Mouse (Mus musculus) left cerebral cortex, adult 18-20 months (tissue): ENCODE data around the gene Lypd6b. TPM values are rescaled to one million over a fixed set of nuclear protein-coding genes. Genes with fewer than 3 reads are reported as not detected.

Experiments
- DNase-seq, 2 experiments: peaks; one replicate each; pipeline ENCODE4 v3.0.0; 2021 to 2022; ENCODE audit warnings: low spot score in 2 of 2, mixed read lengths in 1 of 2
- long read RNA-seq, 2 experiments: library from polyadenylated mRNA; stranded (forward); transcript quantifications; one replicate each; pipeline ENCODE4 v2.0.0; 2021
- total RNA-seq, 2 experiments: library from RNA; stranded (reverse); gene quantifications; 2 replicates each; pipeline ENCODE4 v1.2.3; 2021

Gene Lypd6b
- 1 to 10 TPM; 7.3 to 7.9 TPM for total RNA-seq
- long read RNA-seq, experiment 1, partial matches to known transcripts: 1 of 12 reads
- long read RNA-seq, experiment 1, other reads (novel, unspliced or antisense): 11 of 12 reads
- long read RNA-seq, experiment 2, partial matches to known transcripts: 1 of 6 reads
- long read RNA-seq, experiment 2, other reads (novel, unspliced or antisense): 5 of 6 reads

GRCm38 (mm10) chr2:49787376-49788050 lies at the start of gene Lypd6b:
Lypd6b (plus strand) TSS chr2:49787688.
- no peak for DNase-seq

DNA sequence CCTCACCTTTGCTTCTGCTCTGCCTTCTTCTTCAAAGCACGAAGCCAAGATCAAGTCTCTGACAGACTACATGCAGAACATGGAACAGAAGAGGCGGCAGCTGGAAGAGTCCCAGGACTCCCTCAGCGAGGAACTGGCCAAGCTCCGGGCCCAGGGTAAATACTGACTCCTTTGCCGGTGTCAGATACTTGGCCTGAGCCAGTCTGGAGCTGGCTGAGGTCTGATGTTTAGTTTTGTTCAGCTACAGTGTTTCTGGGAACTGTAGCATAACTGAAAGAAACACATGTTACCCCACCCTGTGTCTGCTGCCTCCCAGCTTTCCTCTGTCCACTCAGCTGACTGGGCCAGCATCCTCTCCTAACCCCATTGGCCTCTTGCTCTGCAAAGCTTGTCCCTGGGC lies 48.4 kb upstream of the Lypd6b start:
- no peak for DNase-seq

- no peak for DNase-seq
Observed at GRCm38 (mm10) chr2:49741026-49741425, 46.5 kb upstream of the Lypd6b start.

GRCm38 (mm10) chr2:49741895-49742734 lies 45.4 kb upstream of the Lypd6b start:
- peak; percentile 42 to 65 for DNase-seq

GRCm38 (mm10) chr2:49742919-49743318 lies 44.6 kb upstream of the Lypd6b start:
- no peak for DNase-seq

DNA sequence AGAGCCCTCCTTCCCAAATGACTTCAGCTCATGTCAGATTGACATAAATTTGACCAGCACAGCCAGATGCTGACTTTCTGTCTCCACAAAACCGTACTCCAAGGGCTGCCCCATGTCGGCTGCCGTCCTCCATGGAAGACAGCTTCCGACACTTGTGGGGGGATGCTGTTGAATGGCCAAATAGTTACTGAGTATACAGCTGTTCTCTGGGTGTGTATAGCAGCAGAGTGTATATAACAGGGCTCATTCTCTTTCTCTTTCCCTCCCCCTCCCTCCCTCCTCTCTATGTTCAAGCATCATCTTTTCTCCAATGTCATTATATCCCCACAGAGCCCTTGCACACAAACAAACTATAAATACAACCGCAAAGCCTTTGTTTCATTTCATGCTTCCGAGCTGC lies 43.7 kb upstream of the Lypd6b start:
- DNase-seq: no peak

GRCm38 (mm10) chr2:49744251-49745093 lies 43.0 kb upstream of the Lypd6b start:
- DNase-seq: no peak

- no peak for DNase-seq
Observed at GRCm38 (mm10) chr2:49745094-49745781, 42.2 kb upstream of the Lypd6b start.

GRCm38 (mm10) chr2:49746947-49747346 lies 40.5 kb upstream of the Lypd6b start:
- DNase-seq: no peak

GRCm38 (mm10) chr2:49747670-49748069 lies 39.8 kb upstream of the Lypd6b start:
- no peak for DNase-seq

DNA sequence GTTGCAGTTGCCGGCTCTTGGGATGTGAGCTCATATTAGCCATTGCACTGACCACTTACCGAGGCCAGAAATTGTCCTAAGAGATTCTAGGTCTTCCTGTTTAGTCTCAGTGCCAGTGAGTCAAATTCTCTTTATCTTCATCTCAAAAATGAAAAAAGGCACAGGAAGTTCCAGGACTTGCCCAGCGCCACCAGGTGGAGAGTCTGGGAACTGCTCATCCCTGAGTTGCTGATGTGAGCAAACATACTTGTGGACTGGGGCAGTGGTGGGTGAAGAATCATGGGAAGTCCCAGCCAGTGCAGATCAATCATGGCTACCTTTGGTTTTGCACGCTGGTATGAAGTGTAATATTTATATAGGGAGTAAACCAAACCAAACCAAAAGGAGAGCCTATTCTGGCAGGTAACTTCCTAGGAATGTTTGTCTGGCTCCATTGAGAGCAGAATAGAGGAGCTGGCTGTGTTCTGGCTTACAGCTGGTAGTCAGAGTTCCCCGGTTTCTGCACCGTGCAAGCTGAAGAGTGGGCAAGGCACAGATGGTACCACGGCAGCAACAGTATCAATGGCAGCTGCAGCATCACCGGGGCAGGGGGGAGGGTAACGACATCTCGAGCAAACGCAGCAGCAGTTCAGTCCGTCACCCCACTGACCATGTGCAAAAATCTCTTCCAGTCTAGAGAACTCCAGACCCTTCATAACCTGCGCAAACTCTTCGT lies 38.7 kb upstream of the Lypd6b start:
- peak; percentile 69 to 71 for DNase-seq

DNA sequence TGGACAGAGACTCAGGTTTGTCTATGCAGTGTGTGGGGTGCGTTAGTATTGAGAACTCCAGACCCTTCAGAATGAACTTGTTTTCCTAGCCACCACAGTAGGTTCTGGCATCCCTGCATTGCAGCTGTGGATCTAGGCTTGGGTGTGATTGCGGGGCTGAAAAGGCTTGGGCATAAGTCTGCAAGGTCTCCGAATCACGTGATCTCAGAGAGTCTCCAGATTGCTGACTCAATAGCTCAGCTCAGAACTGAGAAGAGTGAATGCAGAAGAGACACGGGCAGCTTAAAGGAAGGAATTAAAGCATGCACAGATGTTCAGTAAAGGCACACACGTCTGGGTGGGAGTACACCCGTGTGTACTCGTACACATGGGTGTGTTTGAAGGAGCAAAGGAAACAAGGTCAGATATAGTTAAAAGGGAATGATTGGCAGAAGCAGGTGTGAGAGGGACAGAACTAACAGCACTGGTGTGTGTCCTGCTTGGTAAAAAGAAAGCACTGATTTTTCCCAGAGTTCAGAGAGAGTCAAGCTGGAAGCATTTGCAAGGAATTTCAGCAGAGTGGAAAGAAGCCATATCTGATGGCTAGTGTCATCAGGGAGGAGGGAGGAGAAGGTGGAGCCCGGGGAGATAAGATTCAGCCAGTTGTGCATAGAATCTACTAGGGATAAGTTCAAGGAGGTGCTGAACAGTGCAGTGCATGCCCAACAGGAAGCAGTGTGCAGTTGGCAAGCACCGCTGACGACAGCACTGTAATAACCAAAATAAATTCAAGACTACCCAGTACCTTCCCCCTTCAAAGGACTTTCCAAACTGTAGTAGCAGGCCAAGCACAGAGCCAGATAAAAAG lies 37.5 kb upstream of the Lypd6b start:
- no peak for DNase-seq

GRCm38 (mm10) chr2:49751544-49752210 lies 35.8 kb upstream of the Lypd6b start:
- no peak for DNase-seq

- no peak for DNase-seq
Observed at GRCm38 (mm10) chr2:49752211-49752607, 35.3 kb upstream of the Lypd6b start.

GRCm38 (mm10) chr2:49753062-49753461 lies 34.4 kb upstream of the Lypd6b start:
- DNase-seq: no peak

- DNase-seq: no peak
Observed at GRCm38 (mm10) chr2:49755054-49755453, 32.4 kb upstream of the Lypd6b start.

- no peak for DNase-seq
Observed at GRCm38 (mm10) chr2:49757616-49758015, 29.9 kb upstream of the Lypd6b start.

GRCm38 (mm10) chr2:49764331-49764946 lies 23.0 kb upstream of the Lypd6b start:
- DNase-seq: peak in 1 of 2 experiments; percentile 56
